8 mouse cellular contexts compared by ENCODE assay signal in genomic region chr12:38130209-38130915, GRCm38 (mm10).
DNase-seq lines count a peak whose midpoint lies in the region; ATAC-seq and TF ChIP-seq lines count a peak whose summit lies in the region.

No protein-coding gene starts in this region.

- no peak overlapping the region for H3K4me2 ChIP-seq in kidney, postnatal 0 days (ENCODE audit: low read length)
- H3K4me2 ChIP-seq in kidney, embryonic 16.5 days (replicated peaks; ENCODE audit: low read depth, low read length): no peak overlapping the region

- H3K4me1 ChIP-seq in kidney, postnatal 0 days (replicated peaks; ENCODE audit: insufficient read depth, low read length): no peaks in the 10 kb centered on the region
- no peaks in the 10 kb centered on the region for H3K4me1 ChIP-seq in kidney, embryonic 16.5 days (ENCODE audit: insufficient read depth, low read length)

- H3K4me3 ChIP-seq in kidney, postnatal 0 days (replicated peaks; ENCODE audit: low read depth, low read length): no peak overlapping the region
- no peak overlapping the region for H3K4me3 ChIP-seq in kidney, embryonic 16.5 days (ENCODE audit: low read length)

- H3K27me3 ChIP-seq in kidney, postnatal 0 days (ENCODE audit: insufficient read depth, low read length): no peaks in the 10 kb centered on the region
- H3K27me3 ChIP-seq in kidney, embryonic 16.5 days (ENCODE audit: insufficient read depth, low read length): no peaks in the 10 kb centered on the region

- no peaks in the 10 kb centered on the region for H3K9me3 ChIP-seq in kidney, postnatal 0 days (replicated peaks; ENCODE audit: low read length)
- no peaks in the 10 kb centered on the region for H3K9me3 ChIP-seq in kidney, embryonic 16.5 days (ENCODE audit: low read length)

- TF ChIP-seq CTCF in kidney, postnatal 0 days (IDR thresholded peaks at IDR 0.05; ENCODE audit: low read depth): peak; percentile 82

- WGBS in kidney, postnatal 0 days: 64% methylated on average over 9 of the region's 9 CpGs
- 63% methylated on average over 9 of the region's 9 CpGs for WGBS in kidney, embryonic 16.5 days

- no peak overlapping the region for H3K27ac ChIP-seq in kidney, postnatal 0 days
- no peak overlapping the region for H3K27ac ChIP-seq in kidney, embryonic 16.5 days (ENCODE audit: low read length)

- DNase-seq in kidney, postnatal 0 days (ENCODE audit: low spot score): peak; percentile 61
- DNase-seq in 3T3-L1 (ENCODE audit: low read depth, low spot score) (peak; percentile 44), A20 (ENCODE audit: low read depth, low spot score) (peak; percentile 83)
- peak; percentile 52 for DNase-seq in cerebellum, adult 9-10 months
- no peak for DNase-seq in urinary bladder, postnatal 36 days (ENCODE audit: low spot score in 2 of 2)
- no peak for DNase-seq in right cerebral cortex, postnatal 36 days (ENCODE audit: low spot score in 2 of 2)

- no peaks in the 10 kb centered on the region for H3K36me3 ChIP-seq in kidney, postnatal 0 days (ENCODE audit: insufficient read depth, low read length)
- H3K36me3 ChIP-seq in kidney, embryonic 16.5 days (ENCODE audit: insufficient read depth, low read length): no peaks in the 10 kb centered on the region

- H3K9ac ChIP-seq in kidney, postnatal 0 days (ENCODE audit: low read depth, low read length): no peak overlapping the region
- no peak overlapping the region for H3K9ac ChIP-seq in kidney, embryonic 16.5 days (replicated peaks; ENCODE audit: low read length)

- ATAC-seq in kidney, postnatal 0 days (replicated peaks; ENCODE audit: low FRiP score, low read depth): no peak
- ATAC-seq in kidney, embryonic 16.5 days (ENCODE audit: low FRiP score, low TSS enrichment): no peak
- peak; percentile 76 for ATAC-seq in megakaryocyte progenitor cell, adult 5-6 weeks (replicated peaks; ENCODE audit: poor library complexity)

Comparison
In these comparisons a context has a peak if more than half of its experiments do, and no peak if none do; other contexts are left out.
1. DNase-seq: peak in kidney, postnatal 0 days (single experiment), 3T3-L1 (single experiment), A20 (single experiment) and cerebellum, adult 9-10 months (single experiment); none in urinary bladder, postnatal 36 days (0 of 2) and right cerebral cortex, postnatal 36 days (0 of 2).